ENCODE assay signal across 12 mouse cellular contexts in the genomic region with DNA sequence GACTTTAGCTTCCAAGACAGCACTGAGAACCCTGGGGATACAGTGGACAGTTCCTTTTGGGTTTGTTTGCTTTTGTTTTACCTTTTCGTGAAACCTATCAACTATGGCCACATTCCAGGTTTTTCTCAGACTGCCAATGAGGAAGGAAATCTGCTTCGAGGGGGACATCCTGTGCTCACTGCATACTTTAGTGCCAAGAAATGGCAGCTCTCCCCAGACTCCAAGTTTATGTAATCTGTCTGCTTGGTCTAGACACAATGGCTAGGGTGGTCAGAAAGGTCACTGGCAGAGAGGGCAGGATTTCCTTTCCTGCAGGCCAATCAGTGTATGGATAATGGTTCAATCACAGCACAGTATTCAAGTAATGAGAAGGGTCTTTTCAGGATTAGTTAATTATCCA. TPM values are rescaled to one million over a fixed set of nuclear protein-coding genes. Genes with fewer than 3 reads are reported as not detected.
A peak's percentile ranks its signal among the peaks of the same experiment; 100 is the strongest.
DNase-seq lines count a peak whose midpoint lies in the region; ATAC-seq and TF ChIP-seq lines count a peak whose summit lies in the region.
"Had no signal": no experiment of that assay in that cellular context is flagged by ENCODE, and none has a peak within 500 bp of the region (broad histone marks: within the 10 kb centered on the region; RNA-seq: fewer than 3 reads in every experiment).

No protein-coding gene starts in this region.

- H3K4me2 ChIP-seq in embryonic facial prominence, embryonic 13.5 days = no peak overlapping the region
- no peak overlapping the region for H3K4me2 ChIP-seq in lung, postnatal 0 days (replicated peaks; ENCODE audit: low read depth, low read length)
- H3K4me2 ChIP-seq in intestine, postnatal 0 days (replicated peaks; ENCODE audit: low read depth) = no peak overlapping the region
- no peak overlapping the region for H3K4me2 ChIP-seq in hindbrain, embryonic 13.5 days
- H3K4me2 ChIP-seq: liver, embryonic 15.5 days; neural tube, embryonic 15.5 days had no signal

- no peak for TF ChIP-seq CTCF in lung, postnatal 0 days (IDR thresholded peaks at IDR 0.05)
- TF ChIP-seq CTCF in intestine, postnatal 0 days (IDR thresholded peaks at IDR 0.05; ENCODE audit: low read depth) = no peak

- H3K9ac ChIP-seq in embryonic facial prominence, embryonic 13.5 days = no peak overlapping the region
- H3K9ac ChIP-seq in lung, postnatal 0 days (replicated peaks; ENCODE audit: low read depth) = no peak overlapping the region
- no peak overlapping the region for H3K9ac ChIP-seq in intestine, postnatal 0 days (ENCODE audit: low read depth, low read length)
- no peak overlapping the region for H3K9ac ChIP-seq in hindbrain, embryonic 13.5 days
- H3K9ac ChIP-seq: liver, embryonic 15.5 days; neural tube, embryonic 15.5 days had no signal

- TF ChIP-seq EP300 in lung, postnatal 0 days (IDR thresholded peaks at IDR 0.05) = peak; percentile 92

- no peaks in the 10 kb centered on the region for H3K27me3 ChIP-seq in embryonic facial prominence, embryonic 13.5 days
- H3K27me3 ChIP-seq in embryonic facial prominence, embryonic 10.5 days (replicated peaks; ENCODE audit: low read depth, poor library complexity, severe bottlenecking) = no peaks in the 10 kb centered on the region
- no peaks in the 10 kb centered on the region for H3K27me3 ChIP-seq in lung, postnatal 0 days (replicated peaks; ENCODE audit: insufficient read depth, low read length)
- H3K27me3 ChIP-seq in intestine, postnatal 0 days (replicated peaks; ENCODE audit: control insufficient read depth, insufficient read depth, low read length) = no peaks in the 10 kb centered on the region
- H3K27me3 ChIP-seq in hindbrain, embryonic 13.5 days = no peaks in the 10 kb centered on the region
- H3K27me3 ChIP-seq: liver, embryonic 15.5 days; neural tube, embryonic 15.5 days had no signal

- ATAC-seq in embryonic facial prominence, embryonic 13.5 days (ENCODE audit: insufficient number of reproducible peaks, insufficient read depth, low FRiP score, low TSS enrichment, low read depth) = no peak
- peak; percentile 76 for ATAC-seq in lung, postnatal 0 days
- ATAC-seq in intestine, postnatal 0 days = no peak
- ATAC-seq in hindbrain, embryonic 13.5 days (ENCODE audit: low FRiP score) = no peak

- no peaks in the 10 kb centered on the region for H3K36me3 ChIP-seq in embryonic facial prominence, embryonic 13.5 days
- no peaks in the 10 kb centered on the region for H3K36me3 ChIP-seq in embryonic facial prominence, embryonic 10.5 days (replicated peaks)
- no peaks in the 10 kb centered on the region for H3K36me3 ChIP-seq in lung, postnatal 0 days (ENCODE audit: insufficient read depth, low read length)
- no peaks in the 10 kb centered on the region for H3K36me3 ChIP-seq in intestine, postnatal 0 days (ENCODE audit: control insufficient read depth, insufficient read depth)
- H3K36me3 ChIP-seq in hindbrain, embryonic 13.5 days = no peaks in the 10 kb centered on the region
- H3K36me3 ChIP-seq: liver, embryonic 15.5 days; neural tube, embryonic 15.5 days had no signal

- intact Hi-C loops in heart, postnatal 25 days (cut with DNase I) = loop anchor here (5.0 kb wide), 2 partner anchors 95 to 165 kb away; no protein-coding TSS in a partner anchor
- intact Hi-C loops in left cerebral cortex, postnatal 36 days (cut with DNase I) = no loop called here

- no peaks in the 10 kb centered on the region for H3K9me3 ChIP-seq in embryonic facial prominence, embryonic 13.5 days
- H3K9me3 ChIP-seq in embryonic facial prominence, embryonic 10.5 days = no peaks in the 10 kb centered on the region
- H3K9me3 ChIP-seq in lung, postnatal 0 days (ENCODE audit: low read length) = no peaks in the 10 kb centered on the region
- H3K9me3 ChIP-seq in intestine, postnatal 0 days (ENCODE audit: control insufficient read depth) = no peaks in the 10 kb centered on the region
- no peaks in the 10 kb centered on the region for H3K9me3 ChIP-seq in hindbrain, embryonic 13.5 days
- H3K9me3 ChIP-seq: liver, embryonic 15.5 days; neural tube, embryonic 15.5 days had no signal

- 77% methylated on average over 2 of the region's 2 CpGs for WGBS in embryonic facial prominence, embryonic 13.5 days
- 82% methylated on average over 2 of the region's 2 CpGs for WGBS in embryonic facial prominence, embryonic 10.5 days
- 26% methylated on average over 2 of the region's 2 CpGs for WGBS in lung, postnatal 0 days
- WGBS in intestine, postnatal 0 days = 61% methylated on average over 2 of the region's 2 CpGs
- 85% methylated on average over 2 of the region's 2 CpGs for WGBS in hindbrain, embryonic 13.5 days

- no peak overlapping the region for H3K4me3 ChIP-seq in embryonic facial prominence, embryonic 13.5 days
- H3K4me3 ChIP-seq in embryonic facial prominence, embryonic 10.5 days = no peak overlapping the region
- H3K4me3 ChIP-seq in lung, postnatal 0 days (ENCODE audit: low read depth, low read length) = no peak overlapping the region
- H3K4me3 ChIP-seq in intestine, postnatal 0 days (ENCODE audit: low read depth, low read length) = no peak overlapping the region
- H3K4me3 ChIP-seq in hindbrain, embryonic 13.5 days = no peak overlapping the region
- H3K4me3 ChIP-seq: liver, embryonic 15.5 days; neural tube, embryonic 15.5 days had no signal

- no peak for DNase-seq in embryonic facial prominence, embryonic 10.5 days (ENCODE audit: low spot score)
- peak; percentile 52 for DNase-seq in heart, adult 8-10 months (ENCODE audit: low spot score)
- peak; percentile 21 for DNase-seq in heart, postnatal 25 days (ENCODE audit: low spot score)
- DNase-seq in lung, postnatal 0 days (ENCODE audit: low spot score) = peak; percentile 65
- DNase-seq in left cerebral cortex, postnatal 36 days (ENCODE audit: low spot score in 2 of 2) = no peak
- DNase-seq: cerebellum, adult 9-11 months; midbrain, embryonic 14.5 days had no signal

- 0 out of 2 replicates have a peak overlapping the region, but pooled peaks have one; percentile 4 for H3K27ac ChIP-seq in embryonic facial prominence, embryonic 13.5 days
- no peak overlapping the region for H3K27ac ChIP-seq in embryonic facial prominence, embryonic 10.5 days (replicated peaks)
- peak overlapping the region; percentile 14; the same call in 1 of the 2 replicates for H3K27ac ChIP-seq in lung, postnatal 0 days (ENCODE audit: low read length)
- no peak overlapping the region for H3K27ac ChIP-seq in intestine, postnatal 0 days (ENCODE audit: low read depth, low read length)
- no peak overlapping the region for H3K27ac ChIP-seq in hindbrain, embryonic 13.5 days
- H3K27ac ChIP-seq: liver, embryonic 15.5 days; neural tube, embryonic 15.5 days had no signal

- peaks cover 7% of the 10 kb centered on the region; the same call in 1 of the 2 replicates for H3K4me1 ChIP-seq in embryonic facial prominence, embryonic 13.5 days
- 0 out of 2 replicates have a peak, but pooled peaks cover 2% of the 10 kb centered on the region for H3K4me1 ChIP-seq in embryonic facial prominence, embryonic 10.5 days
- no peaks in the 10 kb centered on the region for H3K4me1 ChIP-seq in lung, postnatal 0 days (ENCODE audit: insufficient read depth, low read depth, low read length)
- H3K4me1 ChIP-seq in intestine, postnatal 0 days (replicated peaks; ENCODE audit: control insufficient read depth, insufficient read depth, low read length) = 0 out of 2 replicates have a peak, but pooled peaks cover 2% of the 10 kb centered on the region
- H3K4me1 ChIP-seq in hindbrain, embryonic 13.5 days (replicated peaks) = no peaks in the 10 kb centered on the region
- H3K4me1 ChIP-seq: liver, embryonic 15.5 days; neural tube, embryonic 15.5 days had no signal

RNA-seq across cellular contexts. Expression of a gene that starts 24.7 kb away (rescaled TPM):
- polyA plus RNA-seq in embryonic facial prominence, embryonic 13.5 days (2015; fragmentation: Nextera tagmentation; extraction: Ambion mirVana) = 57.2 and 57.8 TPM in 2 replicates
- polyA plus RNA-seq in embryonic facial prominence, embryonic 10.5 days (2016; fragmentation: Nextera tagmentation; extraction: Ambion mirVana) = 58.1 and 64.6 TPM in 2 replicates
- total RNA-seq in heart, adult 8-10 months (2022) = 10 to 100 TPM; 63.7 to 86.8 (median 76.8) TPM
- 10 to 100 TPM; 82.9 to 84.0 TPM for total RNA-seq in heart, postnatal 25 days (2021)
- 23.1 and 27.3 TPM in 2 replicates for polyA plus RNA-seq in lung, postnatal 0 days (2015; fragmentation: Nextera tagmentation; extraction: Ambion mirVana)
- 10 to 100 TPM; 18.5 to 19.1 TPM for total RNA-seq in left cerebral cortex, postnatal 36 days (2021)
- 19.1 and 19.9 TPM in 2 replicates for polyA plus RNA-seq in intestine, postnatal 0 days (2015; fragmentation: Nextera tagmentation; extraction: Ambion mirVana)
- polyA plus RNA-seq in hindbrain, embryonic 13.5 days (2015; fragmentation: Nextera tagmentation; extraction: Ambion mirVana) = 34.0 and 37.1 TPM in 2 replicates

Comparison
In these comparisons a context has a peak if more than half of its experiments do, and no peak if none do; other contexts are left out.
1. H3K27ac ChIP-seq: peak in embryonic facial prominence, embryonic 13.5 days (single experiment) and lung, postnatal 0 days (single experiment); none in embryonic facial prominence, embryonic 10.5 days (single experiment), intestine, postnatal 0 days (single experiment) and hindbrain, embryonic 13.5 days (single experiment).
2. DNase-seq: peak in heart, adult 8-10 months (single experiment), heart, postnatal 25 days (single experiment) and lung, postnatal 0 days (single experiment); none in embryonic facial prominence, embryonic 10.5 days (single experiment) and left cerebral cortex, postnatal 36 days (0 of 2).